Mouse (Mus musculus): ENCODE results near the gene Fgf23. TPM values are rescaled to one million over a fixed set of nuclear protein-coding genes. Genes with fewer than 3 reads are reported as not detected.

Fgf23 gene
- not detected in 2 replicates for polyA plus RNA-seq (2015; fragmentation: Nextera tagmentation; extraction: Ambion mirVana)

DNA sequence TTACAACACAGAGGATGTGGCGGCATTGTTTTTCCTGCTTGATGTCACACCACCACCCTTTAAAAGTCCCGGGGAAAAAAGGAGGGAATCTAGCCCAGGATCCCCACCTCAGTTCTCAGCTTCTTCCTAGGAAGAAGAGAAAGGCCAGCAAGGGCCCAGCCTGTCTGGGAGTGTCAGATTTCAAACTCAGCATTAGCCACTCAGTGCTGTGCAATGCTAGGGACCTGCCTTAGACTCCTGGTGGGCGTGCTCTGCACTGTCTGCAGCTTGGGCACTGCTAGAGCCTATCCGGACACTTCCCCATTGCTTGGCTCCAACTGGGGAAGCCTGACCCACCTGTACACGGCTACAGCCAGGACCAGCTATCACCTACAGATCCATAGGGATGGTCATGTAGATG lies at the start of gene Fgf23:
Gene Fgf23 (plus strand): TSS at position 86 of the 400 bp plus-strand sequence.
- DNase-seq (ENCODE audit: low spot score): peak; percentile 20

DNA sequence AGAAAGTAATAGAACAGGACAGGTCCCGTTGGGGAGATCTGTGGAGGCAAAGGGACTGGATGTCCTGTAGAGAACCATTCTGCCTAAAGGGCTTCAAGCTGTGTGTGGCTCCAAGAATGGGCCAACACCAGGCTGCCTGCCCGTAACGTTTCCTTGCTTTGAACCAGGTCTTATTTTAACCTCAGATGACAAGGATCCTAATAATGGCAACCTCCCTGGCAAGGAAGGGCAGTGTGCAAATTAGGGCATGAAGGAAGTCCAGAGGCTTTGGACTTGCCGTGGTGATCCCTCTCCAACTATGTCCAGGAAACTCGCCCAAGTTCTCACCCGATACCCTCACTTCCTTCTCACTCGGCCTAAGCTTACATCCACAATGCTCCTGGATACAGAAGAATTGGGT lies 47.9 kb upstream of the Fgf23 start:
- no peaks in the 10 kb centered on the region; the same call in 1 of the 2 replicates for H3K27me3 ChIP-seq (replicated peaks; ENCODE audit: insufficient read depth, low read length)
- no peak overlapping the region for H3K4me2 ChIP-seq (replicated peaks; ENCODE audit: low read depth, low read length)
- no peak overlapping the region for H3K4me3 ChIP-seq (ENCODE audit: low read depth, low read length)
- no peak for TF ChIP-seq EP300 (IDR thresholded peaks at IDR 0.05)
- no peak for TF ChIP-seq CTCF (IDR thresholded peaks at IDR 0.05)
- H3K27ac ChIP-seq (ENCODE audit: low read length): no peak overlapping the region
- DNase-seq (ENCODE audit: low spot score) (no peak), ATAC-seq (no peak)
- no peaks in the 10 kb centered on the region for H3K4me1 ChIP-seq (ENCODE audit: insufficient read depth, low read depth, low read length)
- H3K36me3 ChIP-seq (ENCODE audit: insufficient read depth, low read length): no peaks in the 10 kb centered on the region
- H3K9ac ChIP-seq (replicated peaks; ENCODE audit: low read depth): no peak overlapping the region
- no peaks in the 10 kb centered on the region for H3K9me3 ChIP-seq (ENCODE audit: low read length)
- 52% methylated on average over 7 of the region's 7 CpGs for WGBS

More for the DNA sequence above, at the start of gene Fgf23:
- no peak within 1 kb of the TSS for H3K9ac ChIP-seq (replicated peaks; ENCODE audit: low read depth)
- TF ChIP-seq EP300 (IDR thresholded peaks at IDR 0.05): no peak
- TF ChIP-seq CTCF (IDR thresholded peaks at IDR 0.05): peak; percentile 24
- no peak within 1 kb of the TSS for H3K4me2 ChIP-seq (replicated peaks; ENCODE audit: low read depth, low read length)
- no peaks in the 10 kb centered on the region for H3K27me3 ChIP-seq (replicated peaks; ENCODE audit: insufficient read depth, low read length)
- H3K4me1 ChIP-seq (ENCODE audit: insufficient read depth, low read depth, low read length): no peaks in the 10 kb centered on the region
- H3K4me3 ChIP-seq (ENCODE audit: low read depth, low read length): no peak within 1 kb of the TSS
- peak; percentile 47; the same call in 1 of the 2 replicates for ATAC-seq
- WGBS: 6% methylated on average over 5 of the region's 5 CpGs
- no peaks in the 10 kb centered on the region for H3K36me3 ChIP-seq (ENCODE audit: insufficient read depth, low read length)
- H3K27ac ChIP-seq (ENCODE audit: low read length): no peak within 1 kb of the TSS
- H3K9me3 ChIP-seq (ENCODE audit: low read length): no peaks in the 10 kb centered on the region

DNA sequence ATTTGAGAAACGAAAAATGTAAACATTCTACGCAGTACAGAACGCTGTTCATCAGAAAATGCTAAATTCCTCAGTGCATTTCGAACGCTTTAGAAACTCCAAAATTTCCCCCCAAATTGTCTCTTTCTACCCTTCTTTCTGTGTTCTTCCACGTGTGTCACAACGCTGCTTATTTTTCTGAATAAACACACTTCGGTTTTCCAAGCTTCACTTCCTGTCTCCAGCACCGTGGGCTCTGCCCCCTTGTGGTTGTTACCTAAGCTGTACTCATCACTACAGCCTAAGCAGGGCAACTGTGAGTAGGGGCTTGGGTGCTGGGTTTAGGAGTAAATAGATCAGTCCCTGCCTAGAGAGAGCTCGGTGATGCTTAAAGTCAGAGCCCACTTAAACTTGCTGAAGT lies 37.9 kb upstream of the Fgf23 start:
- ATAC-seq: peak; percentile 68
- Histone ChIP-seq H3K9me3 (ENCODE audit: low read length) (no peaks in the 10 kb centered on the region), H3K36me3 (ENCODE audit: insufficient read depth, low read length) (no peaks in the 10 kb centered on the region), H3K27me3 (replicated peaks; ENCODE audit: insufficient read depth, low read length) (no peaks in the 10 kb centered on the region), H3K27ac (ENCODE audit: low read length) (no peak overlapping the region), H3K4me3 (ENCODE audit: low read depth, low read length) (peak overlapping the region; percentile 25), H3K4me1 (ENCODE audit: insufficient read depth, low read depth, low read length) (no peaks in the 10 kb centered on the region), H3K4me2 (replicated peaks; ENCODE audit: low read depth, low read length) (peak overlapping the region; percentile 44), H3K9ac (replicated peaks; ENCODE audit: low read depth) (no peak overlapping the region)
- 17% methylated on average over 10 of the region's 10 CpGs for WGBS
- TF ChIP-seq EP300 (IDR thresholded peaks at IDR 0.05): no peak
- TF ChIP-seq CTCF (IDR thresholded peaks at IDR 0.05): peak; percentile 83
- peak; percentile 80 for DNase-seq (ENCODE audit: low spot score)

DNA sequence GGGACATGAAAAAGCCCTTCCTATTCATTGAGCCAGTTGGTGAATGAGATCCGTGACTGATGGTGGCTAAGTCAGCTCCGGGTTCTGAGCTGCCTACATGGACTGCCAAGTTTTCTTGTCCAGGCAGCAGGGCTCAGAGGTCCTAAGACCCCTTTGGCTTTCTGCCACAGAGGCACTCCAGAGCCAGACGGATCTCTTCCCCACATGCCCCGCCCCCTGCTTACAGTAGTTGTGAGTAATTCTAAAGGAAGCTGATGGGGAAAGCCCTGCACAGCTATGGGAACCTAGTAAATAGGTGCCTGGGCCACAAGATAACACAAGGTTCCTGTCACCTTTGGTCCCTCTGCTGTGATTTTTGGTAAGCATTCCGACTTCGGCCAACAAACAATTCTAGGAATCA lies 27.8 kb upstream of the Fgf23 start:
- Histone ChIP-seq H3K4me2 (replicated peaks; ENCODE audit: low read depth, low read length) (no peak overlapping the region), H3K9me3 (ENCODE audit: low read length) (no peaks in the 10 kb centered on the region), H3K9ac (replicated peaks; ENCODE audit: low read depth) (no peak overlapping the region), H3K27ac (ENCODE audit: low read length) (no peak overlapping the region), H3K4me3 (ENCODE audit: low read depth, low read length) (no peak overlapping the region), H3K36me3 (ENCODE audit: insufficient read depth, low read length) (no peaks in the 10 kb centered on the region), H3K27me3 (replicated peaks; ENCODE audit: insufficient read depth, low read length) (no peaks in the 10 kb centered on the region), H3K4me1 (ENCODE audit: insufficient read depth, low read depth, low read length) (no peaks in the 10 kb centered on the region)
- peak; percentile 70 for ATAC-seq
- 25% methylated on average over 6 of the region's 6 CpGs for WGBS
- TF ChIP-seq EP300 (IDR thresholded peaks at IDR 0.05) (peak; percentile 58; the same call in 1 of the 2 replicates), CTCF (IDR thresholded peaks at IDR 0.05) (no peak)
- DNase-seq (ENCODE audit: low spot score): peak; percentile 70

DNA sequence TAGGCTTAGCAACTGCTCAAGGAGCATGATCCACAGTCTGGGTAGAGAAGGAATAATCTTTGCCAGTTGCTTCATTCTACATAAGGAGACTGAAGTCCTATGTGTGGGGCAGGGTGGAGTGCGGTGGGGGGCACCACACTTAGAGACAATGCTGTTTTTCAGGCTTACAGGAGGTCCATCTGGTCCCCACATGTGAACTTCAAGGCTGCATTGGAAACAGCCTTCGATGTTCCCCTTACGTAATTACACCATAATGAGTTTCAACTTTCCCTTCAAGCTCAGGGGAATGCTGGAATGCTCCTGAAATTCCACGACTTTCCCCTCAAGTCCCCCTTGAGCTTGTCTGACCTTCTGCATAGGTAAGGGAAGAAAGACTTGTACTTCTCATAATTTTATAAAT lies 21.9 kb upstream of the Fgf23 start:
- Histone ChIP-seq H3K4me1 (ENCODE audit: insufficient read depth, low read depth, low read length) (no peaks in the 10 kb centered on the region), H3K36me3 (ENCODE audit: insufficient read depth, low read length) (no peaks in the 10 kb centered on the region), H3K27ac (ENCODE audit: low read length) (no peak overlapping the region), H3K4me2 (replicated peaks; ENCODE audit: low read depth, low read length) (no peak overlapping the region), H3K27me3 (replicated peaks; ENCODE audit: insufficient read depth, low read length) (no peaks in the 10 kb centered on the region), H3K9ac (replicated peaks; ENCODE audit: low read depth) (no peak overlapping the region), H3K4me3 (ENCODE audit: low read depth, low read length) (no peak overlapping the region), H3K9me3 (ENCODE audit: low read length) (no peaks in the 10 kb centered on the region)
- ATAC-seq (no peak), DNase-seq (ENCODE audit: low spot score) (no peak)
- TF ChIP-seq CTCF (IDR thresholded peaks at IDR 0.05) (no peak), EP300 (IDR thresholded peaks at IDR 0.05) (no peak)
- 66% methylated on average over 4 of the region's 4 CpGs for WGBS

DNA sequence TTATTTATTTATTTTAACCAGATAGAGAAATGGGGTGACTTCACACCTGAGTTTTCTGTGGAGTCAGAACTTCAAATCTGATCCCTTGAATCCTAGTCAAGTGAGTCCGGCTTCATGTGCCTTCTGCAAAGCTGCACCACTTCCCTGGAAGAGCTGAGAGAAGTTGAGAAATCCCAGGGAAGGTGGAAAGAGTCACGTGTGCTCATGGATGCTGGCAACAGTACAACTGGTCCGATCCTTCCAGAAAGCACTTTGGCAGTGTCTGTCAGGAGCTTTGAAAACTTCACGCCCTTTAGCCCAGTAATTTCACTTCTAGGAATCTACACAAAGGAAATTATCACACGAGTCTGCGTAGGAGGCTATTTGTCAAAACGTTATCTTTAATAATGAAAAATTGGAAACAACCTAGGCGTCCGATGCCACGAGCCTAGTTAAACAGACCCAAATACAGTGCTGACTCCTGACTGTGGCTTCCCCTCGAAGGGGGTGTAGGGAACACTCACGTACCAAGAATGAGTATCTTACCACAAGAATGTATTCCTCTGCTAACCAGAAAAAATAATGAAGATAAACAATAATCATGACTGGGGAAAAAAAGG lies 15.6 kb upstream of the Fgf23 start:
- ATAC-seq (no peak), DNase-seq (ENCODE audit: low spot score) (peak; percentile 22)
- Histone ChIP-seq H3K4me3 (ENCODE audit: low read depth, low read length) (no peak overlapping the region), H3K27me3 (replicated peaks; ENCODE audit: insufficient read depth, low read length) (no peaks in the 10 kb centered on the region), H3K36me3 (ENCODE audit: insufficient read depth, low read length) (no peaks in the 10 kb centered on the region), H3K9me3 (ENCODE audit: low read length) (no peaks in the 10 kb centered on the region), H3K4me1 (ENCODE audit: insufficient read depth, low read depth, low read length) (no peaks in the 10 kb centered on the region), H3K27ac (ENCODE audit: low read length) (no peak overlapping the region), H3K4me2 (replicated peaks; ENCODE audit: low read depth, low read length) (no peak overlapping the region), H3K9ac (replicated peaks; ENCODE audit: low read depth) (no peak overlapping the region)
- TF ChIP-seq EP300 (IDR thresholded peaks at IDR 0.05) (no peak), CTCF (IDR thresholded peaks at IDR 0.05) (no peak)
- WGBS: 39% methylated on average over 12 of the region's 12 CpGs
